Mouse (Mus musculus): ENCODE measurements around the gene Vmn2r90.
"Not testable (repeated sequence)": the region's sequence is repeated elsewhere in the genome, so short reads cannot be mapped to it uniquely, and the experiment has no call there.

DNA sequence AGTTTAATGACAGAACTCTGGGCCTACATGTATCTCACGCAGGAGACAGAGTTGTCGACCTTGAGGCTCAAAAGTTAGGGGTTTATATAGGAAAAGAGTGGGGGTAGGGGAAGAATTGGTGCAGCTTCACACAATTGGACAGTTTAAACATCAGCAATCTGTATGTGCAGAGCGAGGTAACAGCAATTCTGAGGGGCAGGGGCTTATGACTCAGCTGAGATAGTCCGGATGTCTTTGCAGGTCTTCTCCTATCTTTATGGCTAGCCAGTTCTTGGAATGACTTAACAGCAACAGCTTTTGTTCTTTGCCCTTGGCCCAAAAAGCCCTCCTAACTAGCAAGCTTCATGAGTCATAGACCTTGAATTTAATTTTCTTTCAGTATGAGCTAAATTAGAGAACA, 28.8 kb downstream of the Vmn2r90 start:
- not testable (repeated sequence) for TF ChIP-seq CTCF, EP300 (IDR thresholded peaks at IDR 0.05; ENCODE audit: low read depth)

All from liver, postnatal 0 days (tissue).